Mouse (Mus musculus): ENCODE measurements at regions not wholly inside any gene's neighbourhood (a gene's known extent, or its start where the extent isn't known, plus 50 kb on each side); places are given as distances from the start of the nearest gene placed in this dataset.
"Not testable (repeated sequence)": the region's sequence is repeated elsewhere in the genome, so short reads cannot be mapped to it uniquely, and the experiment has no call there.

DNA sequence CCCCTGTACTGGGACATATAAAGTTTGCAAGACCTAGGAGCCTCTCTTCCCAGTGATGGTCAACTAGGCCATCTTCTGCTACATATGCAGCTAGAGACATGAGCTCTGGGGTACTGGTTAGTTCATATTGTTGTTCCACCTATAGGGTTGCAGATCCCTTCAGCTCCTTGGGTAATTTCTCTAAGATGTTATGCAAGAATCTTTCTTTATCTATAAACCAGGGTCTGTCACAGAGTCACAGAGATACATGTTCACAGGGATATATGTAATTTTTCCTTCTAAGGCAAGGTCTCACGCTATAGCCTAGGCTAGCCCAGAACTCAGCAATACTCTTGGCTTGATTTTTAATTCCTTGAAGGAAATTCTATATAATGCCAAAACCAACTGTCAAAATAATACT lies 56.9 kb downstream of the Zfp36l1 start:
- DNase-seq (ENCODE audit: low read depth, low spot score), result not testable (repeated sequence)

DNA sequence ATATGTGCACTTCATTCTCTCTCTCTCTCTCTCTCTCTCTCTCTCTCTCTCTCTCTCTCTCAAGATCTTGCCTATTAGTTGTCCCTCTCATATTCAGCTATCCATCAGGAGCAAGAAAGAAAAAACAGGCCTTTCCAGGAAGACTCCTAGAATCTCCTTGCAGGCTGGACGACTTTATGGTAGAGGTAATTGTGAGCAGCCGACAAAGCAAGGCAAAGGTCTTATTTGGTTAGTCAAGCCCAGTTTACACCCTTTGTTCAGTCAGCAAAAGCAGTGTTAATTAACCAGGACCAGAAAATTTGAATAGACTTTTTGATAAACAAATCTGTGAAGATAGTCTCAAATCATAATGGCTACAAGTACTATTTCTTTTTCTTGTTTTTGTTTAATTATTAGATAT lies 57.4 kb downstream of the Zfp36l1 start:
- no peak for DNase-seq (ENCODE audit: low read depth, low spot score)

DNA sequence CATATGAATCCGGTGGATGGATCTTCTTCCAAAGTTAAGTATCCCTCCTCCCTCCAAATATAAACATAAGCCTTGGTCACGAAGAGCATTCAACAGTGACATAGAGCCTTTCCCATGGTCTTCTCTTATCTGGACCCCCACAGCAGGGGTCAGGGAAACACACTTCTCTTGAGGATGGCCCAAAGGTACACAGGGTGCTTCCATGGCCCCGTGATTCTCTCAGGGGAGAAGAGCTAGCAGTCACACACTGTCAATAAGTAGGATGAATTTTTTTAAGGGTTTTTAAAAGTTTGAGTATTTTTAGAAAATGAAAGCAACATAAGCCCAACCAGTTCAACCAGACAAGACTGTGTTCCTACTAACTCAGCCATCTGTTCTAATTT lies 58.2 kb downstream of the Zfp36l1 start:
- DNase-seq (ENCODE audit: low read depth, low spot score), result no peak

DNA sequence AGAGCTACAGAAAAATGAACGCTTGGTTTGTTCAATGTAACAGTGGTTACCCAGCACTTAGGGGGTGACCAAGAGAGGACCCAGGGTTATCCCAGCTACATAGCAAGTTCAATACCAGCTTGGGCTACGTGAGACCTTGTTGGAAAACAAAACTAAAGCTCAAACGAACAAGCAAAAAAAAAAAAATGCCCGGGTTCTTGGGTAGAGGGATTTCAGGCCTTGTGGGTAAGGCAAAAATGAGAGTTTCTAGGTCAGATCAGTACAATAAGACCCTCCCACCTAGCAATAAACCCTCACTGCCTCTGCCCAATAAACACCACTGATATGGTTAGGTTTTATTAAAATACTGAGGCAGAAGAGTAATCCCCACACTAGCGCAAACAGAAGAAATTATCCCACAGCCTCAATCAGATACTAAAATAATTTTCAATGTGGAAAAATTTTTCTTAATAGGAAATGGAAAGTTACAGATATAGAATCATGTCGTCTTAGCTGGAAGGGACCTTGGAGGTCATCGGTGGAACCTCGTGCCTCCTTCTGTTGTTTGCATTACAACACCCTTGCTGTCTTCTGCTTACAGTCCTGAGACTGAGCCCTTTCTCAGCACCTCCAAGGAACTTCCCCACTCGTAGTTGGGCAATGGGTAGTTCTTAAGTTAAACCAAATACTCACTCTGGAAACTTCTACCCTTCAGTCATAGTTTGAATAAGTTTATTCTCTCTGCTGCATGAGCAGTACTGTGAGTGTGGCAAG lies 58.7 kb downstream of the Zfp36l1 start:
- DNase-seq (ENCODE audit: low read depth, low spot score), result no peak

DNA sequence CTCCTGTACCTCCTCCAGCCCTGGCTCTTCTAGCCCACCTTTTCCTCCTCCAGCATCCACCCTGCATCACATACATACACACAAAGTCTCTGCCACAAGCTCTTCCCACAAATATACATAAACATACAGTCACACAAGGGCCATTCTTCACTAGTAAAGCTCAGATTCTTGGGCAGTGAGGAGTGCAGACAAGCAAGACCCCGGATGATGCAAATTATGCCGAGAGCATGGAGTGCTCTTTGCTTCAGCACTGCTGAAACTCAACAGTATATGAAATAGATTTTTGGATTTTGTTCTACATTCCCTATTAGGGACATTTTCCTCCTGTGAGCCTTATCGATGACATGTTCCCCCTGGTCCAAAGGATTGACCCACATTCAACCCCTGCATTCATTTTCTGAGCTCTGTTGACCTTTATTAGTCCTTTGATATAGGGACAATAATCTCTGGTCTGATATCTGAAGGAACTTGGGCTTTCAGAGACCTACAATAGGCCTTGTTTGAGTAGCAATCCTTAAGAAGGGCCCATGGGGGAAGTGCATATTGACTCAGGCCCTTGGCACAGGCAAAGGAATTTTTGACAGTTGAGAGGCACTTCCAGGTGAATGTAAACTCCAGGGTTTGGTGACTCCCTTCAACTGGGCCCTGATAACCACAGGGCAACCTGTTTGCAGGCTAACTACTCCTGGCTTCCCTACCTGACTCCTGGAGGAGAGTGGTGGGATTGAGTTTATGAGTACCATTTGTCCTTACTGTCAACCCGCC lies 64.4 kb downstream of the Zfp36l1 start:
- DNase-seq (ENCODE audit: low read depth, low spot score), result no peak

DNA sequence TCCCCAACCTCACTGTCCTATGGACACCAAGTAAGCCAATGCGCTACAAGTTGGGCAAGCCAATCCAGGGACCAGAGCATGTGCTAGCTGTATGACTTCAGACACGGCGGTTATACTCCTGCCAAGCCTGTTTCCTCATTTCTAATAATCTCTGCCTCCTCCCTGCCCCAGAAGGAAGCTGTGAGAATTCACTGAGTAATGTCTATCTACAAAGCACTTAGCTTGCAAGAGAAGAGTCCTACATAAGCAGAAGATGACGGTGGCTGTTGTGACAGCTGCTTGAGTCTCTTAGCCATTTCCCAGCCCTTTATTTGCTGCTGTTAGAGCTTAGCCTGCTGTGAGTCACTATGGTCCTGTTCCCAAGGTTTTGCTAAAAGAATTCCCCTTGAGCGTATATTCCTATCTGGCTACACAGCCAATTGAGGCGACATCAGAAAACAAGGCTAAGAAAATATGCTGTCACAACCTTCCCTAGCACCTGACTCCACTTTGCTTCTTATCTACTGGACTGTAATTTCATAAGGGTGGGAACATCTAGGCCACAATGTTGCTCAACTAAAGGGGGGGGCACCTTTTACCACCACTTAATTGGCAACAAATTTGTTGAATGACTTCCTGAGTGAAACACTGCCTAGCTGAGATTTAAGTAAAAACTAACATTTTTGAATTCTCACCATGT lies 66.0 kb downstream of the Zfp36l1 start:
- DNase-seq (ENCODE audit: low read depth, low spot score), result no peak

DNA sequence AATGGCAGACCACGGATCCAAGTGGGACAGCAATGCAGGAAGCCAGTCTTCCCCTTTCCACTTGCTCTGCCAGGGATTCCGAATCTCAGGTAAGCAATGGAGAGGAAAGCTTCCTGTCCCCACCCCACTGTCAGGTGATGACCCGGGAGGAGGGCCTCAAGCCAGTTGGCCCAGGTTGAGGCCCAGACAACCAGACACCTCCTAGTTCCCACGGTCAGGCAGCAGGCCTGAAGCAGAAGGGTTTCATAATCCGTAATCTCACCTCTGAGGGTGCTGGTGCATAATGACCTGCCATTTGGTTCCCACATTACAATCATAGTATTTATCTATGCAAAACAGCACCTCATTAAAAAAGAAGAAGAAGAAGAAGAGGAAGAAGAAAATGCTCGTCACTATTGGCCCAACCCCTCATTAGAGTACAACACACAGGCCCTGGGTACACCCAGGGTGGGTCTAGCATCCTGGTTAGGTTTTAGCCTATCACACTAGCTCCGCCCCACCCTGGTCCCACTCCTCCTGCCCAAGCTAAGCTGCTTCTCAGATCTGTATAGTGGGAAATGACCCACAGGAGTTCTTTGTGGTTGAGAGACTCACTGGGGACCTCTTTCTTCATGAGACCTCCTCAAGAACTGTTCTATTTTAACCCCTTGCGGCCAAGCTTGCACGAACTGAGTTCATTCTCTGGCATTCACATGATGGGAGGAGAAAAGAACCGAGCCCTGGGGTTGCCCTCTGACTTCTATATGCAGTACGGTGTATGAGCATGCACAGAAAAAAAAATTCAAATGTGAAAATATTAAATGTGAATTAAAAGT lies 71.1 kb downstream of the Zfp36l1 start:
- no peak for DNase-seq (ENCODE audit: low read depth, low spot score)

DNA sequence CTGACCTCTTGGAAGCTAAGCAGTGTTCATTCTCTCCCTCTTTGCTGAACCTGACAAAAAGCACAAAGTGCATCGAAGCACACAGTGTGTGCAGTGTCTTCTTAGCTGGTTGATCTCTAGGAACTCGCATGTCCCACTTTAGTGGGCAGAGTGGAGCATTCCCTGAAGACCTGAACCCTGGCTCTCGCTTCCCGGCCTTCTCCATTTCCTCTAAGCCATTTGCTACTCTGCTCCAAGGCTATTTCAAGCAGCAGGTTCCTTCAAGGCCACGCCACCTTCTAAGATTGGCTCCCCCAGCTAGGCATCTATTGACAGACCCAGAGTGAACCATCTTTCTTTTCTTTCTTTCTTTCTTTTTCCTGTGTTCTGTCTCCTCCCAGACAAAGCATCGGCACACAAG lies 71.8 kb downstream of the Zfp36l1 start:
- DNase-seq (ENCODE audit: low read depth, low spot score), result no peak

DNA sequence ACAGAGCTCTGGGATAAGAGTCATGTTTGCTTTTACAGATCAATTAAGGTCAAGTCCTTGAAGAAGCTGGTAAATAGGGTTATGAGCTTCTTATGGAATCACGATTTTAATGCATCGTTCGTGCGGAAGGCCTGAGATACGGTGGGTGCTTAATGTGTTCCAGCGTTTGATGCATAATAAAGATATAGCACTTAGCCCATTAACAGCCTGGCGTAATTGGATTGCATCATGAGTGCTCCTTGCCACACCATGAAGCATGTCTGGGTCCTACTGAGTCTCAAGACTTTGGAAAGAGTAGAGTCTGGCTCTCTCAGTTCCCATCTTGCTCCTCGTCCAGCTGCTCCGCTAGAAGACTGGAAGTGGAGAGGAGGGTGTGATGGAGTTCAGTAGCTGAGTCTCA lies 72.6 kb downstream of the Zfp36l1 start:
- no peak for DNase-seq (ENCODE audit: low read depth, low spot score)

DNA sequence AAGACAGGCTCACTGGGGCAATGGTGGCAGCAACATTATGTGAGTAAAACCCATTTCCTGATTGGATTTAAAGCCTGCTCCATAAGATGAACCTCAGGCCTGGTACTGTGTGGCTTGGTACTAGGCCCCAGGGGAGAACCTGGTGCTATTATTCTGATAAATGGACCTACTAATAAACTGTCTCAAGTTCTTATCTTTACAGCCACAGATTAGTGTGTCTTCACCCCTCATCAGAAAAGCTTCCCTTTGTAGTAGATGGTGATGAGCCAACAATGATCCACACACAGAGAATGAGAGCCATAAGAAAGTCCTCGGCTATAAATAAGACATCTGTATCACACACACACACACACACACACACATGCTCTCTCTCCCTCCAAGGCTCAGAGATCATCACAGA lies 73.7 kb downstream of the Zfp36l1 start:
- no peak for DNase-seq (ENCODE audit: low read depth, low spot score)

DNA sequence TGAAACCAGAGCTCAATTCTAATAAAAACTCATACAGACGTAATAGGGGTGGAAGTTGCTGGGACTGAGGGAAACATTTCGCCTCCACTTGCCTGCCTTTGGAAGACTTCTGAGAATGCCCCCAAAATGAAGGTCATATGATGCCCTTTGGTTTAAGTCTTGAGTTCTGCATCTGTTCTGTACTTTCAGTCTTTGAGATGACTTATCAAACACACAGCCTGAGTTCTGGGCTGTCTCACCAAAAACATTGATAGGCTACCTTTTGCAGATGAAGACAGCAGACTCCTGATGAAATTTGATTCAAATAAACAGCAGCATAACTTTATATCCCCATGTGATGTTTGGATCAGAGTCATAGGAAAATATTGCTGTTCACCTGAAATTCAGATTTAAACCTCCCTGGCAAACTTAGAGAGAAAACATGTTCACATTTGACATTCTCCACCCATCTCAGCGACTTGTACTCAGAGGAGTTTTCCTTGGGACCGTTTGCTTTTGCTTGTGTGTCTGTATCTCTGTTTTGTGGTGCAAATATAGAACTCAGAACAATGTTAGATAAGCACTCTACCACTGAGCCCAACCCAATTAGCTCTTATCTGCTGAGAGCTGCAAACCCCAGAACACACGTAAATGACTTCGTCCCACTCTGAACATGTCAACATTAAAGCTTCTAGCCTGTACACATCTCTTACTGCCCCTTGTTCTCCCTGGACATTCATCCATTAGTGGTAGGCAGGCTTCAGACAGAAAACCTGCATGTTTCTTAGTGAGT lies 77.1 kb downstream of the Zfp36l1 start:
- DNase-seq (ENCODE audit: low read depth, low spot score), result no peak

DNA sequence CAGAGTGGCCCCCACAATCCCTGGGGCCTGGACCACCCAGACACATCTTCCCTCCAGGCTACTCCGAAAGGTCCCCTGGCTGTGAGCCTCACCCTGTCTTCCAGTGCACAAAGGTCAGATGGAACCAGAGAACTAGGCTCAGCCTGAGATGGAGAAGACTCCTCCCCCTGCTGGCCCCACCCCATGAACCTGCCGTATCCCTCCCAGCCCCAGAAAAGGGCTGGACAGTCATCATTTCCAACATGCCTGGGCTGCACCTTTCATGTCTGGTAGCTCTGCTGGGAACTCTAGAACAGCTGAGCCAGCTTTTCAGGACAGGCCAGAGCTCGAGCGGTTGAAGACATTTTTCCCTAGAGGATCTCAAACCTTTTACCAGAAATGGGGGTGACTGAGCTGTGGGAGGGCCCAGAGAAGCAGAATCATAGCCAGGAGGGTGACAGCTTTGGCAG lies 77.8 kb downstream of the Zfp36l1 start:
- DNase-seq (ENCODE audit: low read depth, low spot score), result no peak

DNA sequence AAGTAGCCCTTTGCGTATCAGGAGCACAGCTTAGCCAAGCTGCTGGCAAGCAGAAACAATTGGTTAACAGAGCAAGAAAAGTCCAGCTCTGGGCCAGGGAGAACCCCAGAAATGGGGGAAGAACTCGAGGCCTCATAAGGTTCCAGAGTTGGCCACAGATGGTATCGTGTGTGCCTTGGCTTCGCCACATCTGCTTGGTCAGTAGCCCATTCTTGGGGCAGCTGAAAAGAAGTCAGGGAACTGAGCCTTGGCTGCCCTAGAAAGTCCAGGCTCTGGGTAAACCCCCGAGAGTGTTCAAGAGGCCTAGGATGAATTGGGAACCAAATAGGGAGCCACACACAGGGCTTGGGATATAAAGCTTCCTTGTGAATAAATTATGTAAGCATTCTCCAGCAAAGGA lies 78.7 kb downstream of the Zfp36l1 start:
- no peak for DNase-seq (ENCODE audit: low read depth, low spot score)

DNA sequence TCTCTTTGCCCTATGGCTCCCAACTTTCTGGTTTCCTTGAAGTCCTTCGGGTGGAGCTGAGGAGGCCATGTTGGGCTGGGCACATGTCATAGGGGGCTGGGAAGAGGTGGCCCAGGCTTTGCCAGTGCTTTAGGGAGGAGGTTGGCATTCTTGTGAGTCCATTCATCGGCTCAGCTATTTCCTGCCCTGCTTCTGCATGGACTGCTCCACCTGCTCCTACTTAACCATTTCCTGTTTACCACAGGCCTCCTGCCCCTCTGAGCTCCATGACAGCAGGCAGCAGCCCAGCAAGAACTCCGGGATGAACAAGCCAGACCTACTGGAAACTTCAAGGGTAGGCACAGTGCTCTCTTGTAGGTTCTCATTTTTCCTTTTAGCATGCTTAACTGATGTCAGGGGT lies 80.3 kb downstream of the Zfp36l1 start:
- DNase-seq (ENCODE audit: low read depth, low spot score), result peak; percentile 60

DNA sequence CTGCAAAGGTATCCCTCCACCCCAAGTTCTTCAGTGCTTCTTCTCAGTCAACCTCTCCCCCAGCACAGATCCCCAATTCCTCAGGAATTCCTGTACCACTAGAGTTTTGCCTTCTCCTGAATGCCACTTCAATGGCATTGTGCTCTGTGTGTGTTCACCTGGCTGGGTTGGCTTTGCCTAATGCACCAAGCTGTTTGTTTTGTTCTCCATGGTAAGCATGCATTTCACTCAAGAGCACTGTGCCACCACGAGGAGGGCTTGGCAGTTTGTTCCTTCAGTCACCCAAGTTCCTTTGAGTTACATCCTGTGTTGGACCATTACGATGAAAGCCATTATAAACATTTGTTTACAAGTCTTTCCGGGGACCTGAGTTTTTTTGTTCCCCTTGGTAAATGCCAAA lies 84.5 kb downstream of the Zfp36l1 start:
- no peak for DNase-seq (ENCODE audit: low read depth, low spot score)

DNA sequence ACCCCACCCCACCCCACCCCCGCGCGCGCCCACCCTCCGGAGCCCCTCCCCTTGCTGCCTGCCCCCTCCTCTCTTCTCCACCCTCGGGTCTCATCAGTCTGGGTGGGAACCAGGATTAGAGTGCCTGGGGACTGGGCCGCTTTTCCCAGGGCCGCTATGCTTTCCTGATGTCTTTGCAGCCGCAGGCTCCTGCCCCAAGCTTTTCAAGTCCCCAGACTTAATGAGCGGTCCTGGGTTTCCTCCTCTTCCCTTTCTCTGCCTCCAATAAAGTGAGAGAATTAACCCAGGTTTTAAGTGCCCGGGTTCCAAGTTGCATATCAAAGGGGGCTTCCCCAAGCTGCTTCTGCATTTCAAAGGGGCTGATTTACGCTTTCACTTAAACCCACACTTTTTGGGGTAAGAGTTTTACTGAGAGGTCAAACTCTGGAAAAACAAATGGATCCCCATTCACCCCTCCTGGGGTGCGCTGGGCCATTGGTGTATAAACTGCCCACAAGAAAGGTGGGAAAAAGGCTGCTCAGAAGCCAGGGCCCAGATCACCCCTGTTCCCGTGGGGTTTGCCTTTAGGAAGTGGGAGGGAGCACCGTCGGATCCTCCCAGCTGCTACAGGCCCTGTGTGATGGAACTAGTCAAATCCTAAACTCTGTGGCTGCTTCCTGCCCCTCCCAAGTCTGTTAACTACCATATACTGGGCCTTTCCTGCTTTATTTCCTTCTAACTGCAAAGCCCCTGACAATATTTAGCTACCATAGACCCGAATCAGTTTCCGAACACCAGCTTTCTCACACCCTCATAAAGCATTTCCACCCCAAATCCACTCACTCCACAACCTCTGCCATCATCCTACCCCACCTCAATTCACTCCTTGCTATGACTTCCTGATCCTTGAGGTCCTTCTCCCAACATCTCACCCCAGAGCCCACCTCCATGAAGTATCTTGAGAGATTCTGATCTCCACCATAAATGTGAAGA lies 89.4 kb downstream of the Zfp36l1 start:
- no peak for DNase-seq (ENCODE audit: low read depth, low spot score)

DNA sequence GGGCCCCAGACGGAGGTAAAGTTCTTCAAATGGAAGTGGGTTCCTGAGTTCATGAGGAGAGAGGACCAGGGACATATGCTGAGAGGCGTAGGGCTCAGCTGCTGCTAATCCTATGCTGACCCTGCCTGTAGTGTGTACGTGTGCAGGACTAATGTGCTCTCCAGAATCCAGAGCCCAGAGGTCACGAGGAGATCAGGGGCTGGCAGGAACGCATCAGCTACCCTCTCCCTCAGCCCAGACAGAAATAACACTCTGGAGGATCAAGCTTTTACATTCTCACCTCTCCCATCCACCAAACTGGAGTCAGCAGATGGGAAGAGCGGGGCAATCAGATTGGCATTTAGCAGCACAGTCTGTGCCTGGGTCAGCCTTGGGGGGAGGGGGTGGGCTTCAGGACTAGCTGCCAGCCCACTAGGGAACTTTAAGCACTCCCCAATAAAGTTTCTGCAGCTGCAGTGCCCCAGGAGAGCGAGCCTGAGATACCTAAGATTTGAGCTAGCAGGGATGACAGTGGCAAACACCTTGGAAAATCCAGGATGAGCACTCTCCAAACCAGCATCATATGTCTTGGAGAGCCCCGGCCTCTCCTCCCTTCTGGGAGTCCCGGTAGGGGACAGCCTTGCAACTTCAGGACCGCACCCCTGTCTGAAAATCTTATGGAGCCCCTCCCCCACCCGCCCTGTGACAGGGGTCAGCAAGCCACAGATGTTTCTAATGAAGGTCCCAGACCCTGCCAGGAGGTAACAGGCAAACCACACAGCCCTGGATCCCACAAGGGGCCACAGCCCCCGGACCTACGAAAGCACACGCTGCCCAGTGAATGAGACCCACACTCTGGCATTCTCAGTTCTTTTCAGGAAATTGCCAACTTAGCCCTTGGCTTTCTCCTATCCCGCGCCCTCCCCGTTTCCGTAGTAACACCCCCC lies 90.4 kb downstream of the Zfp36l1 start:
- DNase-seq (ENCODE audit: low read depth, low spot score), result no peak

DNA sequence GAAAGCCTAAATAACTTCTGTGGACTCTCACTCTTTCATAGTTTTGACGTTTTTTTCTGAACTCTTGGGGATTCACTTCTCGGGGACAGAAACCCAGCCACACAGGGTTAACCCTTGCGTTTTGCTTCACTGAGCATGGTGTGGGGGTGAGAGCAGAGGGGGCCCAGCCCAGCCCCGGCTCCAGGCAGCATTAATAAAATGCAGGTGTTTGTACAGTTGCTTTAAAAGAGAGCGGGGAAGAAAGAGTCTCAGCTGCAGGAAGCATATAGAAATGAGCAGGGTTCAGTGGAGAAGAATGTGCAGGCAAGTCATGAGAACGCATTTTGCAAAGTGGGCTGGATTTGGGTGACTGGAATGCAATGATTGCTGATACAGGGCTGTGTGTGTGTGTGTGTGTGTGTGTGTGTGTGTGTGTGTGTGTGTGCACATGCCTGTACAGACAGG lies 91.8 kb downstream of the Zfp36l1 start:
- no peak for DNase-seq (ENCODE audit: low read depth, low spot score)

DNA sequence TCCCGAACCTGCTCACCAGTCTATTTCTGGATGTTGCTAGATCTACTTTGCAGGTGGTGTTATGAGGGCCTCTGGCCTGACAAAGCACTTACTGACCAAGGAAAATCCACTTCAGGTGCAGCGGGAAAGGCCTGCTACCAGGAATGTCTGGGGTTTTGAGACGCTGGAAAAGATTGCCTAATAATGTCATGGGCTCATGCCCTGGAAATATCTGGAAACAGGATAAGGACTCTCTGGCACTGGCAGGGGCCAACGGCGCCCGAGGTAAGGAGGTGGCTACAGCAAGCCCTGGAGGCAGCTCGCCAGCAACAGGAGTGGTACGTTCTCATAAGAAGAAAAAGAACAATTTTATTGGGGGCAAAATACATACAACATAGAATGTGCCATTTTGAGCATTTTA lies 94.7 kb downstream of the Zfp36l1 start:
- no peak for DNase-seq (ENCODE audit: low read depth, low spot score)
